Mouse (Mus musculus): ENCODE data around the gene Prss22. TPM values are rescaled to one million over a fixed set of nuclear protein-coding genes. Genes with fewer than 3 reads are reported as not detected.
"Not testable (repeated sequence)": the region's sequence is repeated elsewhere in the genome, so short reads cannot be mapped to it uniquely, and the experiment has no call there.

The Prss22 gene
- total RNA-seq, 2 experiments from 2014 or later: not detected

DNA sequence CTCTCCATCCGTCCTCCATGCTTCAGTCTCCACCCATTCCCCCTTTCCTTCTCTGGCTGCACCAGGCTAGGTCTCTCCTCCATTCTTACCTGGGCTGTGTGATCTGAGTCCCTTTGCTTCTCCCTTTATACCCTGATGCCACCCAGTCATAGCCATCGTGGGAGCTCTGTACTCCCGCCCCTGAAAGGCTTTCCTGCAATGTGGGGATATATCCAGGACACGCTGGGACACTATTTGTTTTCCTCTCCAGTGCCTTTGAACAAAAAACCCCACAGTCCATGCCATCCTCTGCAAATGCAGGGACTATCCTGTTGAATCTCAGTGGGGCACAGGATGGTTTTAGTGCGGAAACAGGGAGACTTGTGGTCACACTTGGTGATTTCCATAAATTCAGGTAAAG is 42.7 kb downstream of the Prss22 start, which contains the start of gene Sbpl:
Gene Sbpl, minus strand, starts transcription at position 101 of the 400 bp plus-strand sequence.
- no peak for ATAC-seq (replicated peaks; ENCODE audit: poor library complexity, severe bottlenecking)

DNA sequence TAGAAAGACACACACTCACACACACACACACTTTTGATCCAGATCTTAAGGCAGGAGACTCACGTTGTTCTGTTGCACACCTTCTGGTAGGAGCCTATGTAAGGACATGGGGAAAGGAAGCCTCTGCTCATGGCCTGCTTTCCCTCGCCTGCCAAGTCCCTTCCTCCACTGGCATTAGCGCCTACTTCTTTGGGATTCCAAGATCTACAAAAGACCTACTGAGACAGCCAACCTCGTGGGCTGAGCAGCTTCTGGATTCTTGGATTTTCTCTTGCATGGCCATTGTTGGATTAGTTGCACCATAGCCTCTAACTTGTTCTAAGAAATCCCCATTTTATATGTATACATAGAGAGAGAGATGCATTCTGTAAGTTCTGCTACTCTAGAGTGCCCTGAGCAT is 47.1 kb downstream of the Prss22 start:
- not testable (repeated sequence) for ATAC-seq (replicated peaks; ENCODE audit: poor library complexity, severe bottlenecking)

DNA sequence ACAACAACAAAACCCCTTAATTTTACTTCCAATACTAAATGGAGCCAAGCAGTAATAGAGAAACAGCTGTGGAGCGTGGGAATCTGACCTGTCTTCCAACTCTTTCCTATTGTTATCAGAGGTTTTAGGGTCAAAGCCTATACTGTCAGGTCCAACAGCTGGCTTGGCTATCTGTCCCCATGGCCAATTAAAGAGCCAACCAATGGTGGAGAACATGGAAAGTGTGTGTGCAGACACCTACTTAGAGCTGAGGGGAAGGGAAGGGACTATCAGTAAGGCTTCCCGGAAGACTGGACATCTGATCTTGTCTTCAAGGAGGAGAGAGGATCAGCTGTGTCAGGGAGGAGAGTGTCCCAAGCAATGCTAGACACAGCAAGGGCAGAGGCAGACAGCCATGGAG is 48.8 kb downstream of the Prss22 start:
- no peak for ATAC-seq (replicated peaks; ENCODE audit: poor library complexity, severe bottlenecking)

DNA sequence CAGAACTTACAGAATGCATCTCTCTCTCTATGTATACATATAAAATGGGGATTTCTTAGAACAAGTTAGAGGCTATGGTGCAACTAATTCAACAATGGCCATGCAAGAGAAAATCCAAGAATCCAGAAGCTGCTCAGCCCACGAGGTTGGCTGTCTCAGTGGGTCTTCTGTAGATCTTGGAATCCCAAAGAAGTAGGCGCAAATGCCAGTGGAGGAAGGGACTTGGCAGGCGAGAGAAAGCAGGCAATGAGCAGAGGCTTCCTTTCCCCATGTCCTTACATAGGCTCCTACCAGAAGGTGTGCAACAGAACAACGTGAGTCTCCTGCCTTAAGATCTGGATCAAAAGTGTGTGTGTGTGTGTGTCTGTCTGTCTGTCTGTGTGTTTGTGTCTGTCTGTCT is 50.4 kb downstream of the Prss22 start:
- not testable (repeated sequence) for ATAC-seq (replicated peaks; ENCODE audit: poor library complexity, severe bottlenecking)

Other genes starting within 250 kb of the Prss22 start
- gene Flywch1, start 226.5 kb downstream of the Prss22 start, total RNA-seq (2014; fragmentation: Nextera tagmentation): 10.3 and 17.5 TPM in 2 replicates
- gene Flywch1, start 226.5 kb downstream of the Prss22 start, total RNA-seq (2017): 15.2 and 22.4 TPM in 2 replicates
- gene Flywch2, start 212.0 kb downstream of the Prss22 start, total RNA-seq (2014; fragmentation: Nextera tagmentation): 0.80 and 7.2 TPM in 2 replicates
- 0.30 TPM in 1 of 2 replicates, not detected in the other for gene Flywch2, start 212.0 kb downstream of the Prss22 start, total RNA-seq (2017)
- 563 and 623 TPM in 2 replicates for gene Srrm2, start 207.6 kb downstream of the Prss22 start, total RNA-seq (2014; fragmentation: Nextera tagmentation)
- 126 TPM in 2 replicates for gene Srrm2, start 207.6 kb downstream of the Prss22 start, total RNA-seq (2017)
- gene Elob, start 169.0 kb downstream of the Prss22 start, total RNA-seq (2014; fragmentation: Nextera tagmentation): 318 and 455 TPM in 2 replicates
- gene Elob, start 169.0 kb downstream of the Prss22 start, total RNA-seq (2017): 124 and 129 TPM in 2 replicates
- not detected in 2 replicates for gene Prss33, start 162.0 kb downstream of the Prss22 start, total RNA-seq (2014; fragmentation: Nextera tagmentation)
- not detected in 2 replicates for gene Prss33, start 162.0 kb downstream of the Prss22 start, total RNA-seq (2017)
- not detected in 2 replicates for gene Prss32, start 154.2 kb downstream of the Prss22 start, total RNA-seq (2014; fragmentation: Nextera tagmentation)
- not detected in 2 replicates for gene Prss32, start 154.2 kb downstream of the Prss22 start, total RNA-seq (2017)
- gene Prss41, start 153.9 kb downstream of the Prss22 start, total RNA-seq (2014; fragmentation: Nextera tagmentation): not detected in 2 replicates
- gene Prss41, start 153.9 kb downstream of the Prss22 start, total RNA-seq (2017): not detected in 2 replicates
- gene Prss21, start 130.0 kb downstream of the Prss22 start, total RNA-seq (2014; fragmentation: Nextera tagmentation): not detected in 2 replicates
- gene Prss21, start 130.0 kb downstream of the Prss22 start, total RNA-seq (2017): not detected in 2 replicates
- gene Dcpp1, start 117.2 kb downstream of the Prss22 start, total RNA-seq (2014; fragmentation: Nextera tagmentation): not detected in 2 replicates
- gene Dcpp1, start 117.2 kb downstream of the Prss22 start, total RNA-seq (2017): not detected in 2 replicates
- gene Dcpp2, start 117.2 kb downstream of the Prss22 start, total RNA-seq (2014; fragmentation: Nextera tagmentation): not detected in 2 replicates
- not detected in 2 replicates for gene Dcpp2, start 117.2 kb downstream of the Prss22 start, total RNA-seq (2017)
- not detected in 2 replicates for gene Dcpp3, start 80.6 kb downstream of the Prss22 start, total RNA-seq (2014; fragmentation: Nextera tagmentation)
- not detected in 2 replicates for gene Dcpp3, start 80.6 kb downstream of the Prss22 start, total RNA-seq (2017)
- gene Sbp, start 56.4 kb downstream of the Prss22 start, total RNA-seq (2014; fragmentation: Nextera tagmentation): not detected in 2 replicates
- not detected in 2 replicates for gene Sbp, start 56.4 kb downstream of the Prss22 start, total RNA-seq (2017)
- gene Sbpl, start 42.8 kb downstream of the Prss22 start, total RNA-seq (2014; fragmentation: Nextera tagmentation): not detected in 2 replicates
- gene Sbpl, start 42.8 kb downstream of the Prss22 start, total RNA-seq (2017): not detected in 2 replicates
- not detected in 2 replicates for gene Prss30, start 17.5 kb downstream of the Prss22 start, total RNA-seq (2014; fragmentation: Nextera tagmentation)
- not detected in 2 replicates for gene Prss30, start 17.5 kb downstream of the Prss22 start, total RNA-seq (2017)
- gene Prss27, start 40.0 kb upstream of the Prss22 start, total RNA-seq (2014; fragmentation: Nextera tagmentation): not detected in 2 replicates
- not detected in 2 replicates for gene Prss27, start 40.0 kb upstream of the Prss22 start, total RNA-seq (2017)
- gene Kctd5, start 75.4 kb upstream of the Prss22 start, total RNA-seq (2014; fragmentation: Nextera tagmentation): 13.5 and 19.1 TPM in 2 replicates
- 19.7 and 20.1 TPM in 2 replicates for gene Kctd5, start 75.4 kb upstream of the Prss22 start, total RNA-seq (2017)
- 32.4 and 33.0 TPM in 2 replicates for gene Pdpk1, start 152.8 kb upstream of the Prss22 start, total RNA-seq (2014; fragmentation: Nextera tagmentation)
- gene Pdpk1, start 152.8 kb upstream of the Prss22 start, total RNA-seq (2017): 34.7 and 39.4 TPM in 2 replicates
- 60.4 and 63.2 TPM in 2 replicates for gene Amdhd2, start 165.7 kb upstream of the Prss22 start, total RNA-seq (2014; fragmentation: Nextera tagmentation)
- gene Amdhd2, start 165.7 kb upstream of the Prss22 start, total RNA-seq (2017): 54.4 and 66.4 TPM in 2 replicates
- gene Atp6v0c, start 171.6 kb upstream of the Prss22 start, total RNA-seq (2014; fragmentation: Nextera tagmentation): 422 and 477 TPM in 2 replicates
- 134 and 143 TPM in 2 replicates for gene Atp6v0c, start 171.6 kb upstream of the Prss22 start, total RNA-seq (2017)
- 12.4 and 27.9 TPM in 2 replicates for gene Tbc1d24, start 207.5 kb upstream of the Prss22 start, total RNA-seq (2014; fragmentation: Nextera tagmentation)
- 4.8 and 6.4 TPM in 2 replicates for gene Tbc1d24, start 207.5 kb upstream of the Prss22 start, total RNA-seq (2017)
- gene Ntn3, start 211.4 kb upstream of the Prss22 start, total RNA-seq (2014; fragmentation: Nextera tagmentation): 0.11 TPM in 1 of 2 replicates, not detected in the other
- gene Ntn3, start 211.4 kb upstream of the Prss22 start, total RNA-seq (2017): 0.04 TPM in 1 of 2 replicates, not detected in the other
- 11.3 and 13.8 TPM in 2 replicates for gene Tedc2, start 222.8 kb upstream of the Prss22 start, total RNA-seq (2014; fragmentation: Nextera tagmentation)
- 17.0 and 19.5 TPM in 2 replicates for gene Tedc2, start 222.8 kb upstream of the Prss22 start, total RNA-seq (2017)